Mouse (Mus musculus) liver, postnatal 0 days (tissue): Measurements from ENCODE around the gene Ppfibp1. TPM values are rescaled to one million over a fixed set of nuclear protein-coding genes. Genes with fewer than 3 reads are reported as not detected.

Experiments used
- ATAC-seq: fragments of 200-750 bp; cut with Nextera tagmentation; 2 replicates; pipeline ENCODE4 v1.8.0; 2017; ENCODE audit warnings: mild to moderate bottlenecking, moderate library complexity
- DNase-seq: peaks from one replicate; pipeline ENCODE4 v3.0.0-alpha.2; 2016
- H3K27ac ChIP-seq: fragments of 300-500 bp; sonication (generic); 2 replicates; pipeline ENCODE4 v1.5.1; 2014; ENCODE audit warnings: antibody characterized with exemption, moderate library complexity, mild to moderate bottlenecking, low read depth
- H3K27me3 ChIP-seq: fragments of 300-500 bp; sonication (generic); 2 replicates; pipeline ENCODE4 v1.6.1; 2014; ENCODE audit warnings: low read length, control low read depth, mixed read lengths; ENCODE audit not compliant: insufficient read depth
- H3K36me3 ChIP-seq: fragments of 300-500 bp; sonication (generic); replicated peaks from 2 replicates; pipeline ENCODE4 v1.6.1; 2014; ENCODE audit warnings: mild to moderate bottlenecking, control low read depth, low read length, moderate library complexity, mixed read lengths; ENCODE audit not compliant: insufficient read depth
- H3K4me1 ChIP-seq: fragments of 300-500 bp; sonication (generic); 2 replicates; pipeline ENCODE4 v1.6.1; 2014; ENCODE audit warnings: antibody characterized with exemption, mild to moderate bottlenecking, control low read depth; ENCODE audit not compliant: insufficient read depth
- H3K4me2 ChIP-seq: fragments of 300-500 bp; sonication (generic); 2 replicates; pipeline ENCODE4 v1.6.1; 2014; ENCODE audit warnings: low read depth, mild to moderate bottlenecking, low read length, moderate library complexity, mixed read lengths
- H3K4me3 ChIP-seq: fragments of 300-500 bp; sonication (generic); 2 replicates; pipeline ENCODE4 v1.5.1; 2014; ENCODE audit warnings: low read depth, low read length
- H3K9ac ChIP-seq: fragments of 300-500 bp; sonication (generic); replicated peaks from 2 replicates; pipeline ENCODE4 v1.6.1; 2014; ENCODE audit warnings: mild to moderate bottlenecking, moderate library complexity
- H3K9me3 ChIP-seq: fragments of 300-500 bp; sonication (generic); 2 replicates; pipeline ENCODE4 v1.6.1; 2016; ENCODE audit warnings: mild to moderate bottlenecking, control low read depth, low read length, mixed read lengths
- CTCF ChIP-seq: sonication (generic); IDR thresholded peaks from 2 replicates; pipeline ENCODE4 v1.5.1; 2016; ENCODE audit warnings: antibody characterized with exemption, low read depth
- EP300 ChIP-seq: IDR thresholded peaks from 2 replicates; pipeline ENCODE4 v1.6.1; 2016; ENCODE audit warnings: antibody characterized with exemption, low read depth, mild to moderate bottlenecking
- WGBS: fragments of 180-500 bp; shearing (Covaris S2); extraction: QIAGEN DNeasy Blood & Tissue Kit; methylation state at CpG from one replicate; pipeline ENCODE4 v1.1.7; 2014; ENCODE audit not compliant: insufficient replicate concordance; 5-methylcytosine and 5-hydroxymethylcytosine counted together
- polyA plus RNA-seq: library from polyadenylated mRNA; unstranded; fragments of >200 nt; fragmentation: Nextera tagmentation; extraction: Ambion mirVana; gene quantifications from 2 replicates; pipeline ENCODE4 v1.2.1, GENCODE M21; 2015

The Ppfibp1 gene
- polyA plus RNA-seq, 1 experiment from 2014 or later: 11.3 TPM

- no peak for ATAC-seq
- peaks cover 6% of the 10 kb centered on the region for H3K4me1 ChIP-seq
- H3K36me3 ChIP-seq: no peaks in the 10 kb centered on the region
- no peak overlapping the region for H3K9ac ChIP-seq
- H3K9me3 ChIP-seq: no peaks in the 10 kb centered on the region
- H3K4me3 ChIP-seq: no peak overlapping the region
- H3K27ac ChIP-seq: no peak overlapping the region
- TF ChIP-seq EP300 (no peak), CTCF (no peak)
- 83% methylated on average over 1 of the region's 1 CpGs for WGBS
- H3K27me3 ChIP-seq: no peaks in the 10 kb centered on the region
- DNase-seq: no peak
- H3K4me2 ChIP-seq: no peak overlapping the region
These were observed 68.7 kb downstream of the Ppfibp1 start for GRCm38 (mm10) chr6:146956961-146957360.

- Histone ChIP-seq H3K4me2 (no peak overlapping the region), H3K4me3 (no peak overlapping the region), H3K27ac (no peak overlapping the region), H3K9me3 (no peaks in the 10 kb centered on the region), H3K9ac (no peak overlapping the region), H3K4me1 (peaks cover 8% of the 10 kb centered on the region), H3K36me3 (no peaks in the 10 kb centered on the region), H3K27me3 (no peaks in the 10 kb centered on the region)
- DNase-seq: no peak
- TF ChIP-seq CTCF (no peak), EP300 (no peak)
- no peak for ATAC-seq
- 60% methylated on average over 1 of the region's 1 CpGs for whole genome bisulfite sequencing
These were observed 70.4 kb downstream of the Ppfibp1 start for GRCm38 (mm10) chr6:146958694-146959093.

GRCm38 (mm10) chr6:146959908-146960680, 71.8 kb downstream of the Ppfibp1 start:
- no peak overlapping the region for H3K4me2 ChIP-seq
- H3K9ac ChIP-seq: no peak overlapping the region
- no peaks in the 10 kb centered on the region for H3K27me3 ChIP-seq
- WGBS: 65% methylated on average over 9 of the region's 9 CpGs
- H3K4me1 ChIP-seq: peaks cover 10% of the 10 kb centered on the region
- H3K27ac ChIP-seq: peak overlapping the region; percentile 35; the same call in 1 of the 2 replicates
- H3K9me3 ChIP-seq: no peaks in the 10 kb centered on the region
- peak; percentile 80 for ATAC-seq
- TF ChIP-seq CTCF (no peak), EP300 (no peak)
- H3K36me3 ChIP-seq: no peaks in the 10 kb centered on the region
- DNase-seq: peak; percentile 45
- no peak overlapping the region for H3K4me3 ChIP-seq

- Histone ChIP-seq H3K4me3 (no peak overlapping the region), H3K27ac (no peak overlapping the region), H3K9ac (no peak overlapping the region), H3K36me3 (no peaks in the 10 kb centered on the region), H3K27me3 (no peaks in the 10 kb centered on the region), H3K4me2 (no peak overlapping the region), H3K4me1 (peaks cover 15% of the 10 kb centered on the region), H3K9me3 (no peaks in the 10 kb centered on the region)
- DNase-seq (no peak), ATAC-seq (no peak)
- WGBS: 69% methylated on average over 5 of the region's 5 CpGs
- no peak for TF ChIP-seq EP300
- TF ChIP-seq CTCF: no peak
These were observed 72.7 kb downstream of the Ppfibp1 start for GRCm38 (mm10) chr6:146960956-146961355.

GRCm38 (mm10) chr6:146961832-146962481, 73.7 kb downstream of the Ppfibp1 start:
- ATAC-seq: 0 out of 2 replicates have a peak, but pooled peaks have one; percentile 20
- H3K36me3 ChIP-seq: no peaks in the 10 kb centered on the region
- DNase-seq: no peak
- H3K4me2 ChIP-seq: no peak overlapping the region
- no peak overlapping the region for H3K27ac ChIP-seq
- H3K4me3 ChIP-seq: no peak overlapping the region
- H3K9me3 ChIP-seq: no peaks in the 10 kb centered on the region
- WGBS: 48% methylated on average over 6 of the region's 6 CpGs
- TF ChIP-seq CTCF (peak; percentile 50), EP300 (no peak)
- H3K27me3 ChIP-seq: no peaks in the 10 kb centered on the region
- peaks cover 18% of the 10 kb centered on the region for H3K4me1 ChIP-seq
- H3K9ac ChIP-seq: no peak overlapping the region

- ATAC-seq: no peak
- no peaks in the 10 kb centered on the region for H3K27me3 ChIP-seq
- 76% methylated on average over 6 of the region's 6 CpGs for WGBS
- no peak for DNase-seq
- H3K4me1 ChIP-seq: peaks cover 28% of the 10 kb centered on the region
- no peak overlapping the region for H3K4me2 ChIP-seq
- H3K27ac ChIP-seq: no peak overlapping the region
- no peak overlapping the region for H3K9ac ChIP-seq
- no peak overlapping the region for H3K4me3 ChIP-seq
- no peaks in the 10 kb centered on the region for H3K9me3 ChIP-seq
- TF ChIP-seq CTCF: no peak
- TF ChIP-seq EP300: no peak
- H3K36me3 ChIP-seq: no peaks in the 10 kb centered on the region
These were observed 75.3 kb downstream of the Ppfibp1 start for GRCm38 (mm10) chr6:146963396-146964150.
